Mouse (Mus musculus) frontal cortex, postnatal 36 days (tissue): ENCODE results near the gene Atat1.
A peak's percentile ranks its signal among the peaks of the same experiment; 100 is the strongest.

Source experiments
- DNase-seq, 2 experiments: peaks; one replicate each; pipeline ENCODE4 v3.0.0; 2022; ENCODE audit warnings: low spot score in 2 of 2

The Atat1 gene

DNA sequence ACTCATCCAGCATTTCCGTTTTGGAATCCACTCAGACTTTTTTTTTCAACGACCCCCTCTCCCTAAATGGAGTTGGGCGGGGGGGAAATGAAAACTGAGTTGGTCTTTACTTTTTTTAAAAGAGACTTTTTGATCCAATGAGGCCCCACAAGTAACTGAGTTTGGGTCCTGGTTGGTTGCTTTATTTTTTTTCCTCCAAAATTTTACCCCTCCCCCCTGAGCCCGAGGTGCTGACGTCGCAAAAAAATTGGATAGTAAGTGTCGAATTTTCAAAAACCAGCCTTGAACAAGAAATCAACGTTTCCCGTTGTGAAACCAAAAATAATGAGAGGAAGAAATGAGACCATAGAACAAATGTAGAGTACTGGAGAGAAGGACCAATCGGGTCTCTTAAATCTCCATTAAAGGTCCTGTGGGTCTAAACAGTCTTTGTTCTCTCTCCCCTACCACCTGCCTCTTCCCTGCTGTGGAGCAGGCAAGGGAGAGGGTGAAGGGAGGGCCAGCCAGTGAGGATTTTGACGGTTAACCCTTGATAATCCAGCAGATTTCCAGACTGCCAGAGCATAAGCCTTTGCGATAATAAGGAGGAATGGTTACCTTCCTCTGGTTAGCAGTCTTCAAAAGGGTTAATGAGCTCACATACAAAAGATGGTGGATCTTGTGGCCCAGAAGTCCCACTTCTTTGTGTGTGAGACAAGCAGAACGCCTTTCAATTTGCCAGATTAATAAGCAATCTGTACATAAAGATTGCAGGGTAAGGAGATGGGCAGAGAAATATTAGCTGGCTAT is 7.8 kb upstream of the Atat1 start:
- peak; percentile 42 to 67 for DNase-seq

DNA sequence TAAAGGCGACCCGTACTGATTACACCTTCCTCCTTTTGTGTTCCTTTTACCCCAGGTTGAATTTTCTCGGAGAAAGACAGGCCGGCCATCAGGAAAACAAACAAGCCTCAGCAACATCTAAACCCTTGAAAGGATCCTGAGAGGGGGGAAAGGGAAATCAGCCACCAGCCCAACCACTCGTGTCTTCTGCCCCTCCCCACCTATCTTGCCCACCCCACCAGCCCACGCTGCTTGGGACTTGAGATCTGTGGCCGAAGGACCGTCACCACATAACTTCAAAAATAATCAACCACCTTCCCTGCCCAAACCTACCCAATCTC is 7.2 kb upstream of the Atat1 start:
- DNase-seq, result no peak

DNA sequence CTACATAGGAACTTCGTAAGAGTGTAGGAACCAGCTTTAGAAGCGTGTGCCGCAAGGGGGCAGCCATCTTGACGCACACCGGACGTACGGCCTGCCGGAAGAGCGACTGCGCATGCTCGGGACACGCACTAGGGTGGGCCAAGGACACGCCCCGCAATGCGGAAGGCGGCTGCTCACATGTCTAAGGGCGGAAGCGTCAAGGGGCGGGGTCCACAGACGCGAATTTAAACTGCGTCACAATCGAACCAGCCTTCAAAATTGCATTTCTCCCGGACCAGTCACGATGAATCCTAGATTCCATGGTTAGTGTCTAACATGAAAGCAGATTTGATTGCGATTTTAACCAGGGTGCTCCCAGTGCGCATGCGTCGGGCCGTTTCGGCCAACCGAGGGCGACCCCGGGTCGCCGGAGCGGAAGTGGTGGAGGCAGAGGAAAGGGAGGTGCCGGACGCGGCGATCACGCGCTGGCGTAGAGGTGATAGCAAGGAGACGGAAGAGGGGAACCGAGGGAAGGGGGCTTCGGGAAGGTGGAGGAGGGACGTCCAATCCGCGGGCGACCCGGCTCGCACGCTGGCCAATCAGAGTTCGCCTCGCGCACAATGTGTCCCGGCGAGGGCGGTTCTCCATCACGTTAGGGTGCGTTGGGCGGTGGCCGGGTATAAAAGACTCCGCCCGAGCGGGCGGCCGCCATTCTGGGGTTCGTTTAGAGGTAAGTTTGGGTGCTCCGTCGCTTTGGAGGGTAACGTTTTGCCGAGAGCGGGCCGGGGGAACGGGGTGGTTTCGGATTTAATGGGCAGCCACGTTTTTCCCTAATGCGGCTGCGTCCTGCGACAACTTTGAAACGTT is 6.6 kb upstream of the Atat1 start, which contains the start of the genes Mrps18b and Ppp1r10:
Gene Mrps18b (minus strand): TSS at position 93 of the 846 bp plus-strand sequence.
Gene Ppp1r10 (plus strand): TSS at position 138 of the 846 bp plus-strand sequence.
- DNase-seq, result peak; percentile 99

DNA sequence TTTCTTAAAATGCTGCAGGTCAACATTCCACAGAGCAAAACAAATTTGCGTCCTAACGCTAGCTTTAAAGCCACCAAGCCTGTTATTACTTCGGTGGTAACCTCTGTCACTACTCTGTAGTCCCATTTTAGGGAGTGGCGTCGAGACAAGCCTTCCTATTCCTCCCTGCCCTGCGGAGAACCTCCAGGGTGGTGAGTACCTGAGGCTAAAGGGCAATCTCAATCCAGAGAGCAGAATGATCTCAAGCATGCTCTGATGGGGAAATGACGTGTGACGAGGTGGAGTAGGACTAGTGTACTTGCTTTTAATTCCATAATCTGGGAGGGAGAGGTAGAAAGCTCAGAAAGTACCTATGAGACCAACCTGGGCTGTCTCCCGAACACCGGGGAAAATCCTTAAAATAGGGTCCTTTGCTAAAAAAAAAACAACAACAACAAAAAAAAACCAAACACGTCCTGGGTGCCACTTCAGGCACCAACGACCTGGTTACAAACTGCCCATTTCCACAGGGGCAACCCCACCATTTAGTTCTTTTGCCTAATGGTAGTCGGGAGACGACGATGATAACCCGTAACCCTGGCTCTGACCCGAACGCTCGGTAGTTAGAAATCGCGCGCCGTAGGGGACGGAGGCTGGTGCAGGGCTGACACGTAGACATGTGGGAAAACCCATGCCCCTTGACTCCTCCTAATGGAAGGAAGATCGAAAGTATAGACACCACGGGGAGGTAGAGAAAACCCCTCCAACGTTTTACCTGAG is 5.8 kb upstream of the Atat1 start:
- DNase-seq, result no peak

DNA sequence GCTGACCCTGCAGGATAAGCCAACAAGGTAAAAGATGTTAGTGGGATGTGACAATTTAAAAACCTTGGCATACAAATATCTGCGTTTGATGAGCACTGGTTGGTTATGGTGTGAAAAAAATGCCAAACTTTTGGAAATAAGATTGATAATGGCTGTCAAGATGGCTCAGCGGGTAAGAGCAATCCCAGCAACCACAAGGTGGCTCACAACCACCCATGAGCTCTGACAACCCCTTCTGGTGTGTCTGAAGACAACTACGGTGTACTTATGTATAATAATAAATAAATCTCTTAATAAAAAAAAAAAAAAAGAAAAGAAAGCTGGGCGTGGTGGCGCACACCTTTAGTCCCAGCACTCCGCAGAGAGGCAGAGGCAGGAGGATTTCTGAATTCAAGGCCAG is 5.1 kb upstream of the Atat1 start:
- DNase-seq, result no peak

DNA sequence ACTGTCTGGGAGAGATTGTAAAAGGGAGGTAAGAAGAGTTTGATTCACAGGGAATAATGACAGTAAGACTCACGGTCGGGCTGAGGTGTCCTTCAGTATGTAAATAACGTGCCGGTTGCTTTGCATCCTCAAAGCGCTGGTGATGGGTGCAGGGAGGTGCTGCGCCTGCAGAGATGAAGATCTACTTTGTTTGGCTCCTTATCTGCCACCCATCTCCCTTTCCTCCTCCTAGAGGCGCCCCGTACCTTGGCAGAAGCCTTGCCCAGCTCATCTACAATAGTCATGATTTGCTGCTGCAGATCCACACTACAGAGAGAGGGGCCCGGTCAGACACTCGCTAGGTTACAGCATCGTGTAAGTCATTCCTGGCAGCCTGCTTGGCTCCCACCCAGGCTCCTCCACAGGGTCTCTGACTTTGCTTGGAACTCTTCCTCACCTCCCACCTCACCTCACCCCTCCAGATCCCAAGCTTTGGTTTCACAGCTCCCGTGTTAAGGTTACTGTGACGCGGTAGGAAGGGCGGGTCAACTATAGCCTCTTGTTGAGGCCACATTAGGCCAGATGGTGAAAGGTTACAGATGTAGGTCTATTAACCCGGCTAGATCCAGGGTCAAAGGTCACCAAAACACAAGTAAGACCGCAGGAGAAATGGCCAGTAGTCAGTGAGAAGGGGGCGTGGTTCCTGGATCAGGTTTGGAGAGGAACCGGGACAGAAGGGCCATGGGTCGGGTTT is 523 bp downstream of the Atat1 start:
- no peak for DNase-seq

DNA sequence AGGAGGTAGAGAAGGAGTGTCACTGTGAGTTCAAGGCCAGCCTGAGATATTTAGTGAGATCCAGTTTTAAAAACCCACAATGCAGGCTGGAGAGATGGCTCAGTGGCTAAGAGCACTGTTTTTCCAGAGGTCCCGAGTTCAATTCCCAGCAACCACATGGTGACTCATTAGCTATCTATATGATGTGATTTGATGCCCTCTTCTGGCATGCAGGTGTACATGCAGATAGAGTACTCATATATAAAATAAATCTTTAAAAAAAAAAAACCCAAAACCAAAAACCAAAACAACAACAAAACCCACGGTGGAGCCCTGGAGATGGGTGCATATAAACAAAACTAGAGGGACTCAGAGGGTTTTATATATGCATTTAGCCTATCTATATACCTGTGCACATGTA is 2.3 kb downstream of the Atat1 start:
- DNase-seq, result no peak

DNA sequence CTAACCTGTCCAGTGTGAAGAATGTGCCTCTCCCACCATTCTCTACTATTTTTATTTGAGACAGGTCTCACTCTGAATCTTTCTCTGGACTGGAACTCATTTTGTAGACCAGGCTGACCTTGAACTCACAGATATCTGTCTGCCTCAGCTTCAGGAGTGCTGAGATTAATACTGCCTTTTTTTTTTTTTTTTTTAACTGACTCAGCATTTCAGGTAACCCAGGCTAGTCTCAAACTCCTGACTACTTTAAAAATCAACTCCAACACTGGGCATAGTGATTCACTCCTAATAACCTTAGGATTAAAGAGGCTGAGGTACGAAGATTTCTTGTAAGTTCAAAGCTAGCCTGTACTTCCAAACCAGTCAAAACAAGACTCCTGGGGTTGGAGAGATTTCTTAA is 4.3 kb downstream of the Atat1 start:
- DNase-seq, result no peak

DNA sequence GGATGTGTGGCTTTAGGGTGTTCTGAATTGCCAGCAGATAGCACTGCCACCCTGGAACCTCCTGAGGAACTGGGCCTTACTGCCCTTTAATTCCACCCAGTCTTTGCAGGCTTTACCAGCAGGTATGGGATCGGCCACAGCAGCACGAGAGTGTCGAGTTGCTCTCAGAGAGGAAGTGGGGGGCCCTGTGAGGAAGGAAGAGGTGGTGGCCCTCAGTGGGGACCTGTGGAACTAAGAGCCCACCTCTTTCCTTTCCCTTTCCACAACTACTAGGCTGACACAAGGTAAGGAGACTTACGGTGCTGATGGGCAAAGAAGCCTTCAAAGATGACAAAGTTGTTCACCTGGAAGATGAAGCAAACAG is 5.9 kb downstream of the Atat1 start:
- DNase-seq, result no peak

DNA sequence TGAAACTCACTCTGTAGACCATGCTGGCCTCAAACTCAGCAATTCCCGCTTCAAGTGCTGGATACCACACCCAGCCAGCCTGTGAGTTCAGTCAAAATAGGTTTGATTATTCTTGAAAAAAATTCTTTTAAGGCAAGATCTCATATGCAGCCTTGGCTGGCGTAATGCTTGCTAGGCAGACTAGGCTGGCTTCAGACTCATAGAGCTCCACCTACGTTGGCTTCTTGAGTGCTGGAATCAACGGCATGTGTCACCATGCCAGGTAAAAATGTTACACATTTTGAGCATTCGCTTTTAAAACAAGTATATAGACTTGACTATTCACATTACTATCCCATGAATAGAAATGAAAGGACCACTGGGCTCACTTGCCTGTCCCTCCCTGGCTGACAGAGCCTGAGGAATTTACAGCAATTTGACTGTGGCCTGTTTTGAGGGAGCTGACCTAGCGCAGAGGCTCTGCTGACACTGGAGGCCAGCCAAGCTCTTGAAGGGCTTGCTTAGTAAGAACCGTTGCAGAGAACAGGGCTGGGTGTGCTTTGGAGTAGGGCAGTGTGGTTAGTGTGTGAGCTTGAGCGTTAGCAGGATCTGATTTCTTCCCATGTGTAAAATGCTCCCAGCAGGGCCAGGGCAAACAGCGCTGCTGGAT is 6.4 kb downstream of the Atat1 start:
- no peak for DNase-seq

DNA sequence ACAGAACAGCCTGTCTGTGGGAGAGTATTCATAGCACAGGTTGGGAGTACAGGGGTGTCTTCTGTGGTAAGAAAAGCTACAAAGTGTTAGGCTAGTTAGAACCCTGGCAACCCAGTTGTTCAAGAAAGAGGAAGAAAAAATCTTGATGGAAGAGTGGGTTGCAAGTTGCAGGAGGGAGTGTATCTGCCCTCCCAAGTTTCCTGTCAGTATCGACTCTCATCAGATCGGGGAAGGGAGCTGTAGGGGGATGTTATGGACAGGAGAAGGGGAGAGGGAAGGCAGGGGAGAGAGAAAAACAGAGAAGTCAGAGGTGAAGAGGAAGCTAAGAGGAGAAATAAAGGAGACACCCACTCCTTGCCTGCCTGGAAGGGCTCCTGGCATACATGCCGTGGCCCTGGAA is 9.2 kb downstream of the Atat1 start:
- DNase-seq, result no peak

DNA sequence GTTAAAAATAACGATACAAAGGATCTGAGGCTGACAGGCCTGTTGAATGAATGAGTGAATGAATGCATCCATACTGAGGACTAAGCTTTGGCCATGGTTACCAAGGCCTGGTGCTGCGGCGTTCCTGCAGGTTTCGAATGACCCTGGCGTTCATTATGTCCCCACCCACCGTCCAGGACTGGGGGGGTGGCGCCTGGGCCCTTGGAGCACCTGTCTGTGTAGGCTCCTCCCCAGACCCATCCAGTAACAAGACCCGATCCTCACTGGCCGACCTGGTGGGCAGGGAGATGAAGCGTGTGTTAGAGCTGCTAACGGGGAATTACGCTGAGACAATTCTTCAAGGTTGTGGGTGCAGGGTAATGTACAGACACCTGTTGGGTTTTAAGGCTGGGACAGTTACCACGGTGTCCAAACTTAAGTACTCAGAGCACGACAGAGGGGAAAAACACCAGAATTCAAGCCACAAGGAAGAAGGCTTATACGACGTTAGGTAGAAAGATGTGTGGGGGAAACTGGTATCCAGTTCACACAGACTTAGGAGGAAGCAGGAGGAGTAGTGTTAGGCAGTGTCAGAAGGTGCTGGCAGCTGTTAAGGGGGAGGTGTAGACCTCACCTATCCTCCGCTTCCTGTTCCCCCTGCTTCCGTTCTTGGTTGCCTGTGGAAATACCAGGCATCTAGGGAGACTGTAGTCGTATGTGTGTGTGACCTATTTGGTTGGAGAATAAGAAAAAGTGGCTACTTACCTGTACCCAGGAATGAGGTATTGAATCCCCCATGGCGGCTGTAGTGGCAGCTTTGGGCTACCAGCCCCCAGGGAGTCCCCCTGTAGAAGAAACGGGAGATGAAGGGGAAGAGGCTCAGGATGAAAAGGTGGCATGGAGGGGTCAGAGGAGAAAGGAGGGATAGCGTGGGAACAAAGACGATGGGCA is 12.0 kb downstream of the Atat1 start:
- DNase-seq, result peak in 1 of 2 experiments; percentile 32

DNA sequence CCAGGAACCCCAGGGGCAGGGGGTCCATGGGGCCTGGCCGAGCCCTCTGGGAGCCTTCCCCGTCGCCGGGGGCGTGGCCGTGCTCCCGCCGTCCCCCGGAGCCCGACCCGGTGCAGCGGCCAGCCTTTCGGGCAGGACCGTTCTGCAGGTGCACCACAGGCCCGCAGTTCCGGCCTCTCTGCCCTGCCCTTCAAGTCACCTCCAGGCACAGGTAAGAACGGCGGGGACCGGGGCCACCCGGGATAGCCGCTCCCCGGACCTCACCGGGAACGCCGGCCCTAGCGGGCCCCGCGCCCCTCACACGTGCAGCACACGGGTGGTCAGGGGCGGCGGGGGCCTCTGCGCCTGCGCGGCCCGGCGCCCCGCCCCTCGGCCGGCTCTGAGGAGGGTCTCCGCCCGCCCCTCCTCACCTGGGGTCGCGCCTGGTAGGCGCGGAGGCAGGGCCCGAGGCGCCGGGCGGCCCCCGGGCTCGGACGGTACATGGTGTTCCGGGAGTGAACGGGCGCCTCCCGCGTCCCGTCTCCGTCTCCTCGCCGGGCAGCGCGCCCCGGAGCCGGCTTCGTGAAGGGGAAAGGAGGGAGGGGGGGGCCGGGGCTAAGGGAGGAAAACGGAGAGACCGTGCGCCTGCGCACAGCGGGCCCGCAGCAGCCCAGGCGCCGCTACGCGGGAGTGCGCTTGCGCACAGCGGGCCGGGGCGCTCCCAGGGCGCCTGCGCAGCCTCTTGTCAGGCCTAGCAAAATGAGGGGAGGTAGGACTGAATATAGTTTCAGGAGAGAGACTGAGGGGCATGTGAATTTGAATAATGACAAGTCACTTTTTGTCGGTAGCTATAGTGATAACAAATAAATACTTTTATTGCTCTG is 12.9 kb downstream of the Atat1 start, which contains the start of gene 2310061I04Rik:
Gene 2310061I04Rik (minus strand): TSS at position 651 of the 863 bp plus-strand sequence.
- DNase-seq, result peak; percentile 86 to 92

DNA sequence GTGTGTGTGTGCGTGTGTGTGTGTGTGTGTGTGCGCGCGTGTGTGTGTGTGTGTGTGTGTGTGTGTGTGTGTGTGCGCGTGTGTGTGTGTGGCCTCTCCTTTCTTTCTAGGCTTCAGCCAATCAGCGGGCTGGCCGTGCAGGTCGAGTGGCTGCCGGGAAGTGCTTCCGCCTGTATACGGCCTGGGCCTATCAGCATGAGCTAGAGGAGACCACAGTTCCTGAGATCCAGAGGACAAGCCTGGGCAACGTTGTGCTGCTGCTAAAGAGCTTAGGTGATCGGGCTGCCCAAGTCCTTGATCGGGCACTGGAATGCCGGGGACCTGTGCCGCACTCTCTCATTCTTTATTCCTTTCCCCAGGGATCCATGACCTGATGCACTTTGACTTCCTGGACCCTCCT is 22.1 kb downstream of the Atat1 start:
- DNase-seq, result no peak

DNA sequence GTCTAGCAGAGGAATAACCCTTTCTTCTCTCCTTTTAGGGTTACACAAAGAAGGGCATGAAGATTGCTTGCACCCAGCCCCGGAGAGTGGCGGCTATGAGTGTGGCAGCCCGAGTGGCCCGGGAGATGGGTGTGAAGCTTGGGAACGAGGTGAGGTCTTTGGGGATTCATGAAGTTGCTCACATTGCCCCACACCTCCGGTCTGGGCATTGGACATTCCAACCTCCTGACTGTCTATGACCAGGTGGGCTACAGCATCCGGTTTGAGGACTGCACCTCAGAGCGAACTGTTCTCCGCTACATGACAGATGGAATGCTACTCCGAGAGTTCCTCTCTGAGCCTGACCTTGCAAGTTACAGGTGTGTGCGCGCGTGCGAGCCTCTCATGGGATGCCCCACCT is 26.1 kb downstream of the Atat1 start:
- no peak for DNase-seq

DNA sequence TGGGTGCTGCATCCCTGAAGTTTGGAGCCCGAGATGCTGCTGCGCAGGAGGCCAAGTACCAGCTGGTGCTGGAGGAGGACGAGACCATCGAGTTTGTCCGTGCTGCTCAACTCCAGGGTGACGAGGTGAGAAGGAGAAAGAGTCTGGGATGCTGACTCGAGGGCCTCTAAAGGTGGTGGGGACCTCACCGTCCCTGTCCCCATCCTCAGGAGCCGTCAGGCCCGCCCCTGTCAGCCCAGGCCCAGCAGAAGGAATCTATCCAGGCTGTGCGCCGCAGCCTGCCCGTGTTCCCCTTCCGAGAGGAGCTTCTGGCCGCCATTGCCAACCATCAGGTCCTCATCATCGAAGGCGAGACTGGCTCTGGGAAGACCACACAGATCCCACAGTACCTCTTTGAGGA is 27.0 kb downstream of the Atat1 start:
- no peak for DNase-seq

DNA sequence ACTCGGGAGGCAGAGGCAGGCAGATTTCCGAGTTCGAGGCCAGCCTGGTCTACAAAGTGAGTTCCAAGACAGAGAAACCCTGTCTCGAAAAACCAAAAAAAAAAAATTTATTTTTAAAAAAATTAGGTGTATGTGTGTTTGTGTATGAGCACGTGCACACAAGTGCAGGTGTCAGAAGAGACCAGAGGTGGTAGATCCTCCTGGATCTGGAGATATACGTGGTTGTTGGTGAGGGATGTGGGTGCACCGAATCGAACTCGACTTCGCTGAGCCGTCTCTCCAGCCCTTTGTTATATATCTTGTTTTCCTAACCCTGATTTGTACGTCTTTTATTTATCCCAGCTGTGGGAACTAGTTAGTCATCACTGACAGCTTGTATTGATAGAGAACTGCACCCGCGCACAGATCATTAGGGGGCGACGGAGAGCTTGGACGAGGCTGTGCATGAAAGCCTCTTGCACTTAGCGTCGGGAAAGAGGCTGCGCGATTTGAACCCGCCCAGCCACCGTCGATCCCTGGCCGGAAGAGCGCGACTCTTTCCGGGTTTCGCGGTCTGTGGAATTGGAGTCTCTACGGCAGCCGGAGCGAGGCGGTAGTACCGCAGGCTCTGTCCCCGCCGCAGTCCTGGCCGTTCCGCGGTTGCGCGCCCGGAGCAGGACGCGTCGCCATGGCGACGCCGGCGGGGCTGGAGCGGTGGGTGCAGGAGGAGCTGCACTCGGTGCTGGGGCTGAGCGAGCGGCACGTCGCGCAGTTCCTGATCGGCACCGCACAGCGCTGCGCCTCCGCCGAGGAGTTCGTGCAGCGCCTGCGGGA is 30.4 kb downstream of the Atat1 start, which contains the start of gene Dhx16:
Gene Dhx16 (plus strand): TSS at position 575 of the 813 bp plus-strand sequence.
- DNase-seq, result peak; percentile 93 to 97

DNA sequence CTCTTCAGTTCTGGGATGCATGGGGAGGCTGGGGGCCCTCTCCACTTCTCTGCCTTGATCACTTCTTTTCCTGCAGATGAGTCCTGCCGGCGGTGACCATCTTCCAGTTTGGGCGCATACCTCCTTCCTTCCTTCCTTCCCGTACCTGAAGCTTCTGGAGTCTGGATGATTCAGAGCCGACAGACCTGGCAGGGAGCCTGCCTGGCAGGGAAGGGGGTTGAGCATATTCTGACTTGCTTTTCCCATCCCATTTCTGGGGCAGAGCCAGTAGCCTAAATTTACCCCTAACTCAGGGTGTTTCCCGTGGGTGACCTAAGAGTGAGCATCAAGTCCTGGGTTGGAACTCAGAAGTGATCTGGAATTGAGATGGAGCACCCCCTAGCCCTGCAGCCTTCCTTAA is 35.2 kb downstream of the Atat1 start:
- DNase-seq, result peak; percentile 68 to 76
